Mouse (Mus musculus): ENCODE data around the gene Ccdc113.

Ccdc113 gene

DNA sequence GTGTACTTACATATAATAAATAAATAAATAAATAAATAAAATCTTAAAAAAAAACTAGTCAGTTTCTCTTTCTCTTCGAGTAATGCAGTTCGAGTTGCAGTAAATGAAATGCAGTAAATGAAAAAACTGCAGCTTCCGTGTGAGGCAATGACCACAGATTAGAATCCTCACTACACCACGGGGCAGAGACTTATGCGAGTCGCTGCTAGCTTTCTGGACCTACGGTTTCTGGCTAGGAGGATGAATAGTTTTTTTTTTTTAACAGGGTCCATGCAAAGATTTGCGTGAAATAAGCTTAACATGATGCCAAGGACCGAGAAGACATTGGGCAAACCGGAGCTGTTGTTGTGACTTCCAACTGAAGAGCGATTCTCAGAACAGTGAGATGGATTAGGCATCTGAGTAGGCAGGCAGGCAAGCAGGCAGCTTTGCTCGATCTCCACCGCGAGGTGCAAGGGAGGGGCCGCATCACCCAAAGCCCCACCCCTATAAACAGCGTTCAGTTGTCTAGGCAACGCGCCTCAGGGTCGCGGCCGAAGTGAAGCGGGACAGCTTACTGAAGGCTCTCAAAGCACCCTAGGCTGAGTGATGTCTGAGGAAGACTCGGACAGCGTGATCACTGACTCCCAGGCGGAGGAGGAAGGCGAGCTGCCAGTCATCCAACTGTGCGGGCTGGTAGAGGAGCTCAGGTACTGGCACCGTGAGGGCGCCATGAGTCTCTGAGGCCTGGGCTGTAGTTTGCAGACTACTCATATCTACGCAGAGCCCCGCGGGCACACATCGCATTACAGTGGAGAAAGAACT lies at the start of gene Ccdc113:
TSS of gene Ccdc113 (plus strand) at position 502 of the 804 bp plus-strand sequence.
- peak; percentile 37 for DNase-seq

DNA sequence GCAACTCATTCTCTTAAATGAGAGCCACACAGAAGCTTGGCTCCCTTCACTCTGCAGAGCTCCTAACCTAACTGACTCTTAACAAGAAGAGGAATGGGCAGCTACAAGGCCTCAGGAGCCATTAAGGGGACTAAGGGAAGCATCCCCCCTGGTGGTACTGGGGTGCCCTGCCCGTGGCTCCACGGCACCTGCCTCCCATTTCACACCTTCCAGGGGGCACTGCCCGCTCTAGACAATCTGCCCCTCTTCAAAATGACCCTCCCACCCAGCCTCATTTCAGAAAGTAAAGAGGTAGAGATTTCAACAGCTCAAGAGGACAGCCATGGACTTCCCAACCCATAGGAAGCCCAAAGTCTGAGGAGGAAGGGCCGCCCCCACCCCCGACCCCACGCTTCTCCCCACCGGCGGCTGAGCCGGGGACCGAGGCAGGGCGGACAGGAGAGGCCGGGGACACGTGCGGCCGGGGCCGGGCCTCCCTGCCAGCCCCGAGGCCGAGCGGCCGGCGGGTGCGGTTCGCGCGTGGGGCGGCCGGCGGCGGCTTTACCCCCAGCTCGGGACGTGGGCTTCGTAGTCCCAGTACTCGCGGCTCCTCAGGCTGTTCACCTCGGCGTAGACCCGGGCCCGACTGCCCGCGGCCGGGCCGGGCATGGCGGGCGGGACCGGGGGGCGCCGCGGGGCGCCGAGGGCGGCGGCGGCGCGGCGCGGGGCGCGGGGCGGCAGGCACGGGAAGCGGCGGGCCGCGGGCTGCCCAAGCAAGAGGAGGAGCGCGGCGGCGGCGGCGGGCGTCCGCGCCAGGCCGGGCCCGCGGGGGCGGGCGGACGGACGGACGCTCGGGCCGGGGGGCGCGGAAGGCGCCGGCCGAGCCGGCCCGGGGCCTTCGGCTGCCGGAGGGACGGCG lies 45.8 kb upstream of the Ccdc113 start:
- peak; percentile 15 for DNase-seq

DNA sequence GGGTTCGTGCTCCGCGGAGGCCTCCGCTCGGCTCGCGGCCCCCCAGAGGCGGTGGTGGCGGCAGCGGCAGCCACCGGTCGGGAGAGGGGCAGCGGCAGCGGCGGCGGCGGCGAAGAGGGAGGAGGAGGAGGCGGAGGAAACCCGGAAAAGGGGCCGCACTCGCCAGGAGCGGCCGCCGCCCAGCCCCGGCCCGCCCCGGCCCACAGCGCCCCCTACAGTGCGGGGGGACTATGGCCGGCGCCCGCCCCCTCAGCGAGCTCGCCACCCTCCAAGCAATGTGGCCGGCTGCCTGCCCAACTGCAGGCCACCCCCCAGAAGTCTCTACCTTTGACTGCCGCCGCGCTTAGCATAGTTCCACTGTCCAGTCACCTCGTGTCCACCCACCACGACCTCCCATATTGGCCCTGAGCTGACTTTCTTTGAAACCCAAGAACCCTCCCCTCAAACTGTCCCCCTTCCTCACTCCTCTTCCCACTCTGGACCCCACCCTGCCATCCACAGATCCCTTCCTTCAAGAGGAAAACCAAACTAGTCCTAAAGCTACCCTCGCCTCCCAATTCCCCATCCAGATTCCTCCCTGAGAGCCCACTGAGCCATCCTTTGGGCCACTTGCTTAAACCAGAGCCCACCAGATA lies 45.1 kb upstream of the Ccdc113 start:
- peak; percentile 82 for DNase-seq

DNA sequence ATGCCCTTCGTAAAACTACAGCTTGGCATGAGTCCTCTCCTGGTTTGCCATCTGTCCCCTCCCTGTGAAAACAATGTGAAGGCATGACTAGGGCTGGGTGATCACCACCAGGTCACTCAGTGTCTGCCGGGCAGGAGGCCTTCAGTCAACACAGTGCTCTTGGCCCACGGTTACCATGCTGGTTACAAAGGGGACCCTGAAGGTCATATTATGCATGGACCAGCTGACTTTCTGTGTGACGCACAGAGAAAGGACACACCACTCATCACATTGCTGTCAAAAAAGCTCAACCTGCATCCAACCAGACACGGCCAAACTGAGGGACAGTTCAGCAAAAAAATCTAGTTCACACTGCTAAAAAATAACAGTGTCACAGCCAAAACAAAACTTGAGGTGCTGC lies 43.9 kb upstream of the Ccdc113 start, which contains the start of gene Csnk2a2:
TSS of gene Csnk2a2 (minus strand) at position 34 of the 400 bp plus-strand sequence.
- DNase-seq: no peak

DNA sequence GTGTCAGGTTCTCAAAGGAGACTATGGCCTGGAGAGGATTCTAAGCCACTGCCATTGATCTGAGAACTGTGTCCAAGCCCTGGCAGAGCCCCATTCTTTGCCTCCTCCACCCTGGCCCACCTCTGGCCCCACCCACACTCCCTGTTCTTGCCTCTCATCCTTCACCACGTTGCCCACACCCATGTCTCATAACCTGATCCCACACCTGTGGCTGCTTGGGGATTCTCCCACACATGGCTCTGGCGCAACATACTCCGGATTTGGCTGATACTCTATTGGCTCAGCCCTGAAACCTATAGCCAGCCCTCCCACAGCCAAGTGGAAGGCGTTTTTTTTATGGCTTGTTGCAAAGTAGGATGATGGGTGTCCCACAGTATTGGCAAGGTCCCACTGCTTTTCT lies 41.8 kb upstream of the Ccdc113 start:
- DNase-seq: no peak

DNA sequence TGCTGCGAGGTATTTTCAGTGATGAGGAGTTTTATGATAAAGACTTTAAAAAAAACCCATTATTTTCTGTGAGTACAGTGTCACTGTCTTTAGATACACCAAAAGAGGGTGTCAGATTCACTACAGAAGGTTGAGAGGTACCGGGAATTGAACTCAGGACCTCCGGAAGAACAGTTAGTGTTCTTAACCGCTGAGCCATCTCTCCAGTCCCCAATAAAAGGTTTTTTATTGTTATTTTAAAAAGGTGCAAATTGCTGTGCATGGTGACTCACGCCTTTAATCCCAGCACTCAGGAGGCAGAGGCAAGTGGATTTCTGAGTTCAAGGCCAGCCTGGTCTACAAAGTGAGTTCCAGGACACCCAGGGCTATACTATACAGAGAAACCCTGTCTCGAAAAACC lies 38.4 kb upstream of the Ccdc113 start:
- no peak for DNase-seq

DNA sequence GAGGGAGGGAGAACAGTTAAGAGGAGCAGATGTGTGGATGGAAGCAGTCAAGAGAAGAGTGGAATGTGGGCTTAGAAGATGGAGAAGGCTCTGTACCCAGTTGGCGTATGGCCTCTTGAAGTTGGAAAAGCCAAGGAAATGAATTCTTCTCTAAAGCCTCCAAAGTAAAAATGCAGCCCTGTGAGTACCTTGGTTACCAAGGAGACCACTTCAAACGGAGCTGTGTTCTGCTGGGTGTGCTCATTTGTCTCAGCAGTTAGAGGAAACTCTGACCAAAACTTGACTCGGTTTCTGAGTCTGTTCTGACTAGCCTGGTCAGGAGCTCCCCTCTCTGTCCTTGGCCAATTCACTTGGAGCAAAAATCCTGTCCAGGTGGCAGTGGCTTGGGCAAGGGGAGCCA lies 37.5 kb upstream of the Ccdc113 start:
- DNase-seq: no peak

DNA sequence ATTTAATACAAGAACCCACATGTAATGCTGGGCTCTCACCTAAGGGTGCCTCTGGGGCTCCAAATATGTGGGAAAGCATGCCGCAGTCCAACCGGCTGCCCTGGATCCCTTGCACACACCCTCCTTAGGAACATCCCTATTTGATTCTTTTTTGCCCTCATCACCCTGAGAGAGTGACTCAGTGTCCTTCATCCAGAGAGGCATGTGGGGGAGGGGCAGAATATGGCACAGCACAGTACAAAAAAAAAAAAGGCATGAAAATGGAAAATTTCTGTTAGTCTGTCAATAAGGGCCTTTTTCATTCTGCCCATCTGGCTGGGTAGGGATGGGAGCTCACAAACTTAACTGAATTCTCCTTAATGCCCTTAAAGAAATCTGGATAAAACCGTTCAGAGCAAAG lies 36.1 kb upstream of the Ccdc113 start:
- DNase-seq: no peak

DNA sequence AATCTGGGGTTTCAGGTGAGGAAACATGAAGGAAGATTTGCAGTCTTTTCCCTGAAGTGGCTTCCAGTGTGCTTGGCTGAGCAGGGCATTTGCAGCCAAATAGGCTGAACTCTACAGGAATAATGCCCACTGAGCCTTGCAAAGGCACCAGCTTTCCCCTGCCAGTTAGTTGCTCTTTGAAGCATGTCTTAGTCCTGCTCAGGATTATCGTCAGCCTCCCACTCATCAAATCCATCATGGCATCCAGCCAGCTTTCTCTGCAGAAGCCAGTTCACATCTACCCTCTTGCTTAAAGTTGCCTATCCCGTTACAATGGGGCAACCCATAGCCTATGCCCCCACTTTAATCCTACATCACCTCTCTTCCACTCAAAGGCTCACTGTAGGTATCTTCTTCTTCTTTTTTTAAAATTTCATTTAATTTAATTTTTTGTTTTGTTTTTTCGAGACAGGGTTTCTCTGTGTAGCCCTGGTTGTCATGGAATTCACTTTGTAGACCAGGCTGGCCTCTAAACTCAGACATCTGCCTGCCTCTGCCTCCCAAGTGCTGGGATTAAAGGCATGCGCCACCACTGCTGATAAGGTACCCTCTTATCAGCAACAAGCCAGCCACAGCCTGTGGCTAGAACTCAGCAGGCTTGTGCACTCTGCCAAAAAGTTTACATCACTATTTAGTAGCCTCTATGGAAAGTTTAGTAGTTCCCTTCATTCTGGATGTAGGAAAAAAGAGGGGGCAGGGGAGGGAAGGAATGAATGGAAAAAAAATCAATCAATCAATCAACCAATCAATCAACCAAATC lies 34.4 kb upstream of the Ccdc113 start:
- no peak for DNase-seq

DNA sequence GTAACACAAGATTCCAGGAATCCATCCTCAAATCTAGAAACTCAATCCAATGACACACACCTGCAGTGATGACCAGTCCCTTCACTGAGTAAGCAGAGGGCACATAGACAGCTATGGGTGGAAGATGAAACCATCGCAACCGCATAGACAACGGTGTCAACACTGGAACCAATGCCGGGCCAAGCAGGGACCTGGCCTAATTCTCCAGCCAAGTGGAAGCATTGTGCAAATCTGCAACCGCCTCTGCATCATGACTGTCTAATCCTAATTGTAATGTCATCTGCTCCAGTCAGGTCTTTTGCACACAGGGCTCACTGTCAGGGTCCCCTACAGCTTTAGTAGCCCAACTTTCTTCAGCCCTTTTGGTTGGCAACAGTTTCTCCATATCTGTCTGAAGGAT lies 33.4 kb upstream of the Ccdc113 start:
- DNase-seq: no peak

DNA sequence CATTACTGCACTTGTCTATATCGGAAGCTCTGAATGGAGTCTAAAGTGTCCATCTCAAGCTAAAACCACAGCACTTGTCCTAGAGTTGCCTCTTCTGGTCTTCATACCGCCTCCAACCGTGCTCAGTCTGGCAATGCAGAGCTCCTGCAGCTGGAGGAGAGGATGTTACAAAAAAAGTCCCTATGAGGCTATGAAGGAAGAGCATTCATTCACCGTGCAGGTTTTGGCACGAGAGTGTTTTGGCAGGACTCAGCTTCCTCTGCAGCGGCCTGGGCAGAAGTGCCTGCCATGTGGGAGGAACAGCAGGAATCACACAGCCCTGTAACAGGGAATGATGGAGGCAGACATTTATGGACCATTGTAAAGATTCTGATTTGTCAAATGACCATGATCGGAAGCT lies 31.5 kb upstream of the Ccdc113 start:
- no peak for DNase-seq

DNA sequence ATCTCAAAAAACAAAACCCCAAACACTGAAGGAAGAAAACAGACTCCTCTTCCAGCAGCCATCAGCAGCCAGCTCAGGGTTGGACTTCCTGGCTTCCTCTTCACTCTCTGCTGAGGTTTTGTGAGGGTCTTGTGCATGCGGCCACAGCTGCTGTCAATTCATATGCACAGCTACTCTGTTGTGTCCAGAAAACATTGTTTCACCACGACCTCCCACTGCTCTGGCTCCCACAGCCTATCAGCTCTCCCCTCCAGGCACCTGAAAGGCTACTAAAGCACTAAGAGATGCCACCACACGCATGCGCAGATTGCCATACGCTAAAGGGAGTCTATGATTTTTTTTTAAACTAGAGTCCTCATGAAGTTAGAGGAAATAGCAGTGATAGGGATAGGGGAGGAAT lies 29.1 kb upstream of the Ccdc113 start:
- DNase-seq: no peak

DNA sequence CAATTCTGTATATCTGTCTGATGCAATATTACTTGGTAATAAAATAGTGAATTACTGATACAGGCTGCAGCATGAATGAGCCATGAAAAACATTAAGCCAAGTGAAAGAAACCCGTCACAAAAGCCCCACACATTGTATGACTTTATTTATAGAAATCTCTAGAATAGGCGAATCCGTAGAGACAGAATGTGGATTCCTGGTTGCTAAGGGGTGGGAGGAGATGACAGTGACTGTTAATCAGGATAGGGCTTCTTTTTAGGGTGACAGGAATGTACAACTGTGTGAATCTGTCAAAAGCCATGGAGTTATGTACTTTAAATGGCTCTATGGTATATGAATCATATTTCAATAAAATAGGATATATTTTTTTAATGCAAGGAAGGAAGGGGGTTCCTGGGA lies 28.3 kb upstream of the Ccdc113 start:
- no peak for DNase-seq

DNA sequence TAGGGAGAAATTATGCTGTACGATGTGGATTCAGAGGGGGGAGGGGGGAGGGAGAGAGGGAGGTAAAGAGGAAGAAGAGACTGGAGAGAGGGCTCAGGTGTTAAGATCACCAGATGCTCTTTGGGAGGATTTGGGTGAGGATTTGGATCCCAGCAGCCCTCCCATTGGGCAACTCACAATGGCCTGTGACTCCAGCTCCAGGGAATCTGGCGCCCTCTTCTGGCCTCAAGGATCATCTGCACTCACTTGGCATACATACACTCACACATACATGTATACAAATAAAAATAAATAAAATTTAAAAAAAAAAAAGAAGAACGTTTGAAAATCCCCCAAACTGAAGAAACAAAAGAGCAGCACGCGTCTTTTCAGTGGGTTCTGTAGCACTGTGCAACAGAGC lies 27.6 kb upstream of the Ccdc113 start:
- DNase-seq: no peak

DNA sequence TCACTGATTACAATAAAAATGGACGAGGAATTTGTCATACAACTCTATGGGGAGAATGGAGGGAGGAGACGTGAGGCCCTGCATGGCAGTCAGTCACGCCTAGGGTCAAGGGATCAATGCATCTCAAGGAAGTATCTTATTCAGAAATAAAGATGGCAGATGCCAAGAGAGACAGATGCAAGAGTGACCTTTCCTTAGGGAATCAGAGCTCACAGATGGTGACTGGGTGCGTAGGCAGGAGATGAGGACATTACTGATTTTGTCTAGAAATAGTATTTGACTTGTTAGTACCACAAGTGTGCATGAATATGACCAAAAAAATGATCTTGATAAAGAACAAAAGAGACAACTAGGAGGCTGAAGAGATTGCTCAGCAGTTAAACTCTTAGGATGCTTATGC lies 21.6 kb upstream of the Ccdc113 start:
- DNase-seq: no peak

DNA sequence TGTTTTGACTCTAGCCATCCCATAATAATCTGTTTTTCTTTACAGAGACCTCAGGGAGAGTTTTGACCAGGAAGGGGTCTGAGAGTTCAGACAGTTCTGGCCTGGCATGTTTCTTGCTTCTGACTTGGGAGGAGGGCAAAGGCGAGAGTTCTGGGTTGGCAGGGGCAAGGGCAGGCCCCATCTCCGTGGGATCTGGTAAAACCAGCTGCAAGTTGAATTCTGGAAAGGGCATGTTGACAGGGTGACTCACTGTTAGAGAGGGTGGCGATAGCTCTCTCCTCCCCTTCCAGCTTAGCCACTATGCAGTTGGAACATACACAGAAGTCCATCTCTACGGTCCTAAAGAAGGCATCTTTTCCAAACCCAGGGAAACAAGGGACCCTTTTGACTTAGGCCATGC lies 20.7 kb upstream of the Ccdc113 start:
- no peak for DNase-seq

DNA sequence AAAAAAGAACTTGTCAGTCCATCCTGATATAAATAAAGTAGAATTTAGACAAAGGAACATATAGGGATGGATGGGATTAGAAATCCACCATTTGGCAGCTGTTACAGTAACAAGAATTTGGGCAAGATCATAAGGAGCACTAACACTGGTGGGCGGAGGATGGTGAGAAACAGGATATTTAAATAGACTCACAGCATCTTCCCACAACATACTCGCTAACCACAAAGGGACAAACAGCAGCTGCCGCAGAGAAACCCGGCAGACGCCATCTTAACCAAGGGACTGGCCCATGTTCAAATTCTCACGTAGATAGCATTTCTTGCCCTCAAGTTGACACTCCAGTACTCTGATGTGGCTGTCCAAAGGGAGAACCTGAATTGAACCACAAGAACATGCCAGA lies 17.0 kb upstream of the Ccdc113 start:
- DNase-seq: no peak

DNA sequence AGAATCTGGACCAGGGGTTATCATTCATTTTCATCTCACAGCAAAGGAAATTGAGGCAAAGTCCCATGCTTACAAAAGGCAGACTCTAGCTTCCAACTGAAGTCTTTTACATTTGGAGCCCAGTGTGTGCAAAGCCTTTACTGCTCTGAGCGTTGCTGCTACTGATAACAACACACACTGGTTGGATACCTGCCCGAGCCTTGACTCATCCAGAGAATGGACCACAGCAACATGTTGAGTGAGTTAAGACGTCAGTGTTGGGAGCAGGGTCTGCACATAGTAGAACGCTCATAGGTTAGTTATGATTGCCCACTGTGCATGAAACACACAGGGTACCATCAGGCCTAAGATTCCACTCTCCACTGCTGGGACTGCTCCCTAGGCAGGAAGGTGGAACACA lies 9.9 kb upstream of the Ccdc113 start:
- DNase-seq: no peak

DNA sequence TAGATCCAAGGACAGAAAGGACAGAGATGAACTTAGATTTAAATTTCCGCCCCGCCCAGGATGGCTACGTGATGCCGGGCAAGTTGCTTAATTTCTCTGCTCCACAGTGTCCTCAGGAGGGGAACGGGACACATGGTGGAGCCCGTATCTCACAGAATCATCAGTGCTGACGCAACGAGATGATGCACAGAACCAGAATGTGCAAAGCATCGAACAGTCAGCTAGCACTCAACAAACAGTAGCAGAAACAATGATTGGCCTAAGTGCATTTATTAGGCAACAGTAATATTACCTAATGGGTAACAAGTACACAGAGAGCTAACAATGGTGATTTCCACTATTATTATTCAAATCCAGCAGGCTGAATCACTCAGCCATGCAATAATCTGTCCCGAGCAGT lies 5.7 kb upstream of the Ccdc113 start:
- DNase-seq: no peak

DNA sequence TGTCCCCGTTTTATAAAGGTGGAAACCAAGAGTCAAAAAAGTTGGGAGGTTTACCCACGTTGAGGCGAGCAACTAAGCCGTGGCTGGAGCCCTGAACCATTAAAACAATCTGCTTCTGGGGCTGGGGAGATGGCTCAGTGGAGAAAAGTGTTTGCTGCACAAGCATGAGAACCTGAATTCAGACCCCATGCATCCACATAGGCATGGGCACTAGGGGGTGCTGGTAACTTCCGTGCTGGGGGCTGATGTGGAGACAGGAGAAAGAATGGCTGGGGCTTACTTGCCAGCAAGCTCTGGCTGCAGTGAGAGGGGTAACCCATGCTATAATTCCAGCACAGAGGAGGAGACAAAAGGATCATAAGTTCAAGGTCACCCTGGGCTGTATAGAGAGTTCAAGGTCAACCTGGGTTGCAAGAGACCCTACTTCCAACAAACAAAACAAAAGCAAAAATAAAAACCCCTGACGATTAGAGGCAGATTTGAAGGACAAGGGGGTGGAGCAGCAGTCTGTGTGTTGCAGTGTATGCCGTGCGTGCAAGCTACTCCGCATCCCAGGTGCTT lies 5.1 kb upstream of the Ccdc113 start:
- no peak for DNase-seq

DNA sequence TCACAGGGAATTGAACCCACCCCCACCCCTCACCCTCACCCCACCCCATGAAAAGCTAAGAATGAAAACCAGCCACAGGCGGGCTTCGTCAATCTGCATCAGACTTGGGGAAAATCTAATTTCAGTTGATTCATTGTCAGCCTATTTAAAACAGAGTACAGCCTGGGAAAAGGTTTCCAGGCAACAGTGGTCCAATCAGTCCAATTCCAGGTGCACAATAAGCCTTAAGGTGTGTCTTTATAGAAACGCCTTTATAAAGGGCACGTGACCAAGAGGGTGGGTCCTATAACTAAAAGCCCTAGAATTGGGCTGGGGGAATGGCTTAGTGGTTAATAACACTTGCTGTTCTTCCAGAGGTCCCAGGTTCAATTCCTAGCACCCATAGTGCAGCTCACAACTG lies 1.7 kb upstream of the Ccdc113 start:
- no peak for DNase-seq

DNA sequence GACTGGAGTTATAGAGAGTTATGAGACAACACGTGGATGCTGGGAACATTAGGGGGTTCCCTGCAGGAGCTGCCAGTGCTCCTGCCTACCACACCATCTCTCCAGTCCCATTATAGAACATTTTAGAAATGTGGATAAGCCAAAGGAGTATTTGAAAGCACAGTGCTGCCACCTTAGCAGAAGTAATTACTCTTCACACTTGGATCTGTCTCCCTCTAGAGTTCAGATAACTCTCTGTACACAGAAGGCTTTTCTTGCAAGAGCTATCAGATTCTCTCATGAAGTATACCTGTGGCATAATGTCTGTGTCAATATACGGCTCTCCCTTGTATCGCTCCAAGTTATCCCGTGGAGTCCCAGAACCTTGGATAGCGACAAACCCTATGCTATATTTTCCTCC lies 5.6 kb downstream of the Ccdc113 start:
- DNase-seq: no peak
